Mouse (Mus musculus): ENCODE measurements around the gene Ifnl2.

DNA sequence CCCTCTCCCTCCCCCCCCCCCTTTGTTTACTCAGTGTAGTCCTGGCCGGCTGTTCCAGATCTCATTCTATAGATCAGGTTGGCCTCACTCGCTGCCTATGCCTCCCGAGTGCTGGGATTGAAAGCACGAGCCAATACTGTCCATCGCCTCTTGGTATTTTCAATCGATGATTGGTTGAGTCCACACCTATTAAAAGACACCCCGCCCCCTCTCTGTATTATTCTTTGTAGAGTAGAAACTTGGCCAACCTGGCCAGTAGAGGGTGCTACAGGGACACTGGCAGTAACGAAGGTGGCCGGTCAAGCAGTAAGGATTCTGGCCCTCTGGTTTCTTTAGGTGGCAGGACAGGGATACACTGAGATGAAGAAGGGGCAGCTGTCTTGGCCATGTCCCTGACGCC lies 19.8 kb downstream of the Ifnl2 start:
- TF ChIP-seq POLR2A (IDR thresholded peaks at IDR 0.05; ENCODE audit: low read depth, low read length) (no peak), CTCF (IDR thresholded peaks at IDR 0.05; ENCODE audit: extremely low read depth, insufficient read length, insufficient replicate concordance, low read depth, low read length) (peak; percentile 74; the same call in 1 of the 2 replicates)
